Mouse (Mus musculus): ENCODE results near the gene Nsun2. TPM values are rescaled to one million over a fixed set of nuclear protein-coding genes. Genes with fewer than 3 reads are reported as not detected.

Gene Nsun2
- polyA plus RNA-seq, 2 experiments from 2014 or later = 26.3 to 30.7 TPM

GRCm38 (mm10) chr13:69524158-69524530 is 9.4 kb upstream of the Nsun2 start:
- no peak for ATAC-seq

GRCm38 (mm10) chr13:69525867-69526266 is 7.7 kb upstream of the Nsun2 start:
- ATAC-seq = no peak

GRCm38 (mm10) chr13:69528531-69528930 is 5.0 kb upstream of the Nsun2 start:
- no peak for ATAC-seq

GRCm38 (mm10) chr13:69530156-69530555 is 3.4 kb upstream of the Nsun2 start:
- ATAC-seq = no peak

- ATAC-seq = no peak
Measured at GRCm38 (mm10) chr13:69530951-69531350, 2.6 kb upstream of the Nsun2 start.

GRCm38 (mm10) chr13:69531431-69531830 is 2.1 kb upstream of the Nsun2 start:
- no peak for ATAC-seq

GRCm38 (mm10) chr13:69532101-69532892 is 1.2 kb upstream of the Nsun2 start:
- ATAC-seq = no peak

GRCm38 (mm10) chr13:69532893-69533404 is 597 bp upstream of the Nsun2 start:
- ATAC-seq = no peak

GRCm38 (mm10) chr13:69534334-69534653 is 748 bp downstream of the Nsun2 start, which contains the start of gene Tent4a:
Gene Tent4a, minus strand, starts transcription at chr13:69534617.
- peak; percentile 51 for ATAC-seq

- ATAC-seq = peak; percentile 73
Measured at GRCm38 (mm10) chr13:69534654-69535551, 1.4 kb downstream of the Nsun2 start.

GRCm38 (mm10) chr13:69536021-69536420 is 2.5 kb downstream of the Nsun2 start:
- no peak for ATAC-seq

- ATAC-seq = no peak
Measured at GRCm38 (mm10) chr13:69537366-69537765, 3.8 kb downstream of the Nsun2 start.

GRCm38 (mm10) chr13:69538327-69538726 is 4.8 kb downstream of the Nsun2 start:
- ATAC-seq = no peak

GRCm38 (mm10) chr13:69541209-69541608 is 7.7 kb downstream of the Nsun2 start:
- no peak for ATAC-seq

- ATAC-seq = no peak
Measured at GRCm38 (mm10) chr13:69541776-69542175, 8.2 kb downstream of the Nsun2 start.

- ATAC-seq = no peak
Measured at GRCm38 (mm10) chr13:69542571-69543352, 9.2 kb downstream of the Nsun2 start.

- no peak for ATAC-seq
Measured at GRCm38 (mm10) chr13:69543595-69543994, 10.0 kb downstream of the Nsun2 start.

GRCm38 (mm10) chr13:69545019-69545418 is 11.5 kb downstream of the Nsun2 start:
- ATAC-seq = peak; percentile 93

GRCm38 (mm10) chr13:69547488-69548180 is 14.1 kb downstream of the Nsun2 start:
- ATAC-seq = no peak

GRCm38 (mm10) chr13:69549980-69550379 is 16.4 kb downstream of the Nsun2 start:
- no peak for ATAC-seq

- no peak for ATAC-seq
Measured at GRCm38 (mm10) chr13:69550831-69551230, 17.3 kb downstream of the Nsun2 start.

- peak; percentile 61 for ATAC-seq
Measured at GRCm38 (mm10) chr13:69553024-69553423, 19.5 kb downstream of the Nsun2 start.
